Mouse (Mus musculus) liver, adult 2 months (tissue): ENCODE results near the gene Cysrt1.

Experiments used
- CTCF ChIP-seq: fragments of 200-500 bp; IDR thresholded peaks from 2 replicates; pipeline ENCODE4 v1.5.1; 2011; ENCODE audit warnings: low read depth, low read length, control low read depth
- POLR2A ChIP-seq: fragments of 200-500 bp; IDR thresholded peaks from 2 replicates; pipeline ENCODE4 v1.6.1; 2011; ENCODE audit warnings: low read length, control low read depth; ENCODE audit not compliant: insufficient read depth; ENCODE audit errors: extremely low read depth

DNA sequence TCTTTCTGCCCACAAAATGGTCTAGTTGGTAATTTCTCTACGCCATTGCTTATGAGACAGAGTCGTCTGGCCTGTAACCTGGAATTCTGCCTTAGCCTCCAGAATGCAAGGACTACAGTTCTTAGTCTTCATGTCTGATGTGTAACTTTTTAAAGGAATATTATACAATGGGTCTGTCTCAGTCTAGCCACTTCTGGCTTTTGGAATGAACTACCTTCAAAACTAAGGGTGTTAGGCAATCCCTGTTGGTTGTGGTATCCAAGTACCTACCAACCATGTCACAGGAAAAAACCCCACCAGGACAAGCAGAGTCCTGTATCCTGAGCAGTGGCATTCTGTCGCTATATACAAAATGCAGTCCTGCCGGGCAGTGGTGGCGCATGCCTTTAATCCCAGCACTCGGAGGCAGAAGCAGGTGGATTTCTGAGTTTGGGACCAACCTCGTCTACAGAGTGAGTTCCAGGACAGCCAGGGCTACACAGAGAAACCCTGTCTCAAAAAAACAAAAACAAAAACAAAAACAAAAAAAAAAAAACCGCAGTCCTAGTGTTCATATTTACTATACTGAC is 16.4 kb downstream of the Cysrt1 start:
- TF ChIP-seq CTCF (no peak), POLR2A (no peak)
